Mouse (Mus musculus): ENCODE measurements around the gene Mfn1. TPM values are rescaled to one million over a fixed set of nuclear protein-coding genes. Genes with fewer than 3 reads are reported as not detected.

The Mfn1 gene
- polyA plus RNA-seq, 1 experiment from 2014 or later = 35.9 TPM

GRCm38 (mm10) chr3:32494387-32495087 lies 34.7 kb upstream of the Mfn1 start:
- H3K27me3 ChIP-seq (ENCODE audit: control insufficient read depth, insufficient read depth, low read length) = no peaks in the 10 kb centered on the region
- H3K4me3 ChIP-seq (ENCODE audit: low read depth, low read length) = no peak overlapping the region
- H3K4me2 ChIP-seq (ENCODE audit: low read depth, low read length, severe bottlenecking) = no peak overlapping the region
- no peak overlapping the region for H3K9ac ChIP-seq (ENCODE audit: low read length)
- DNase-seq (ENCODE audit: low spot score) = no peak
- H3K27ac ChIP-seq (ENCODE audit: low read depth, low read length) = no peak overlapping the region
- no peaks in the 10 kb centered on the region for H3K36me3 ChIP-seq (ENCODE audit: control insufficient read depth, insufficient read depth, low read length)
- H3K4me1 ChIP-seq (replicated peaks; ENCODE audit: control insufficient read depth, insufficient read depth, low read length) = no peaks in the 10 kb centered on the region; the same call in 1 of the 2 replicates
- H3K9me3 ChIP-seq (ENCODE audit: control insufficient read depth, low read length) = no peaks in the 10 kb centered on the region
- ATAC-seq (replicated peaks; ENCODE audit: low FRiP score) = no peak
- 85% methylated on average over 8 of the region's 8 CpGs for WGBS

- H3K9me3 ChIP-seq (ENCODE audit: control insufficient read depth, low read length) = no peaks in the 10 kb centered on the region
- ATAC-seq (replicated peaks; ENCODE audit: low FRiP score) (no peak), DNase-seq (ENCODE audit: low spot score) (no peak)
- no peak overlapping the region for H3K4me3 ChIP-seq (ENCODE audit: low read depth, low read length)
- no peak overlapping the region for H3K27ac ChIP-seq (ENCODE audit: low read depth, low read length)
- 56% methylated on average over 8 of the region's 8 CpGs for WGBS
- no peaks in the 10 kb centered on the region for H3K36me3 ChIP-seq (ENCODE audit: control insufficient read depth, insufficient read depth, low read length)
- H3K4me2 ChIP-seq (ENCODE audit: low read depth, low read length, severe bottlenecking) = no peak overlapping the region
- H3K4me1 ChIP-seq (replicated peaks; ENCODE audit: control insufficient read depth, insufficient read depth, low read length) = no peaks in the 10 kb centered on the region; the same call in 1 of the 2 replicates
- no peak overlapping the region for H3K9ac ChIP-seq (ENCODE audit: low read length)
- H3K27me3 ChIP-seq (ENCODE audit: control insufficient read depth, insufficient read depth, low read length) = no peaks in the 10 kb centered on the region
These were observed 34.0 kb upstream of the Mfn1 start for GRCm38 (mm10) chr3:32495088-32495770.

- no peak for ATAC-seq (replicated peaks; ENCODE audit: low FRiP score)
- no peaks in the 10 kb centered on the region for H3K9me3 ChIP-seq (ENCODE audit: control insufficient read depth, low read length)
- no peaks in the 10 kb centered on the region for H3K36me3 ChIP-seq (ENCODE audit: control insufficient read depth, insufficient read depth, low read length)
- H3K27me3 ChIP-seq (ENCODE audit: control insufficient read depth, insufficient read depth, low read length) = no peaks in the 10 kb centered on the region
- no peak overlapping the region for H3K9ac ChIP-seq (ENCODE audit: low read length)
- H3K4me2 ChIP-seq (ENCODE audit: low read depth, low read length, severe bottlenecking) = no peak overlapping the region
- no peak overlapping the region for H3K27ac ChIP-seq (ENCODE audit: low read depth, low read length)
- no peak for DNase-seq (ENCODE audit: low spot score)
- H3K4me1 ChIP-seq (replicated peaks; ENCODE audit: control insufficient read depth, insufficient read depth, low read length) = no peaks in the 10 kb centered on the region; the same call in 1 of the 2 replicates
- no peak overlapping the region for H3K4me3 ChIP-seq (ENCODE audit: low read depth, low read length)
- WGBS = 36% methylated on average over 8 of the region's 8 CpGs
These were observed 33.2 kb upstream of the Mfn1 start for GRCm38 (mm10) chr3:32495856-32496710.

GRCm38 (mm10) chr3:32496711-32497070 lies 32.6 kb upstream of the Mfn1 start:
- no peak for DNase-seq (ENCODE audit: low spot score)
- Histone ChIP-seq H3K9me3 (ENCODE audit: control insufficient read depth, low read length) (no peaks in the 10 kb centered on the region), H3K27me3 (ENCODE audit: control insufficient read depth, insufficient read depth, low read length) (no peaks in the 10 kb centered on the region), H3K4me1 (replicated peaks; ENCODE audit: control insufficient read depth, insufficient read depth, low read length) (no peaks in the 10 kb centered on the region; the same call in 1 of the 2 replicates), H3K4me2 (ENCODE audit: low read depth, low read length, severe bottlenecking) (no peak overlapping the region), H3K9ac (ENCODE audit: low read length) (no peak overlapping the region), H3K4me3 (ENCODE audit: low read depth, low read length) (no peak overlapping the region), H3K27ac (ENCODE audit: low read depth, low read length) (no peak overlapping the region), H3K36me3 (ENCODE audit: control insufficient read depth, insufficient read depth, low read length) (no peaks in the 10 kb centered on the region)
- ATAC-seq (replicated peaks; ENCODE audit: low FRiP score) = no peak
- WGBS = 93% methylated on average over 1 of the region's 1 CpGs

- H3K4me3 ChIP-seq (ENCODE audit: low read depth, low read length) = no peak overlapping the region
- ATAC-seq (replicated peaks; ENCODE audit: low FRiP score) (no peak), DNase-seq (ENCODE audit: low spot score) (no peak)
- no peaks in the 10 kb centered on the region for H3K9me3 ChIP-seq (ENCODE audit: control insufficient read depth, low read length)
- H3K9ac ChIP-seq (ENCODE audit: low read length) = no peak overlapping the region
- H3K27ac ChIP-seq (ENCODE audit: low read depth, low read length) = no peak overlapping the region
- WGBS = 90% methylated on average over 2 of the region's 2 CpGs
- H3K4me2 ChIP-seq (ENCODE audit: low read depth, low read length, severe bottlenecking) = no peak overlapping the region
- H3K4me1 ChIP-seq (replicated peaks; ENCODE audit: control insufficient read depth, insufficient read depth, low read length) = no peaks in the 10 kb centered on the region; the same call in 1 of the 2 replicates
- H3K27me3 ChIP-seq (ENCODE audit: control insufficient read depth, insufficient read depth, low read length) = no peaks in the 10 kb centered on the region
- no peaks in the 10 kb centered on the region for H3K36me3 ChIP-seq (ENCODE audit: control insufficient read depth, insufficient read depth, low read length)
These were observed 28.9 kb upstream of the Mfn1 start for GRCm38 (mm10) chr3:32500346-32500745.

- H3K9ac ChIP-seq (ENCODE audit: low read length) = no peak overlapping the region
These were observed 23.4 kb upstream of the Mfn1 start for GRCm38 (mm10) chr3:32505841-32506240.

GRCm38 (mm10) chr3:32506366-32507225 lies 22.7 kb upstream of the Mfn1 start:
- ATAC-seq (replicated peaks; ENCODE audit: low FRiP score) = no peak
- Histone ChIP-seq H3K4me1 (replicated peaks; ENCODE audit: control insufficient read depth, insufficient read depth, low read length) (no peaks in the 10 kb centered on the region; the same call in 1 of the 2 replicates), H3K36me3 (ENCODE audit: control insufficient read depth, insufficient read depth, low read length) (no peaks in the 10 kb centered on the region), H3K9ac (ENCODE audit: low read length) (no peak overlapping the region), H3K4me2 (ENCODE audit: low read depth, low read length, severe bottlenecking) (no peak overlapping the region), H3K27ac (ENCODE audit: low read depth, low read length) (no peak overlapping the region), H3K4me3 (ENCODE audit: low read depth, low read length) (no peak overlapping the region), H3K9me3 (ENCODE audit: control insufficient read depth, low read length) (no peaks in the 10 kb centered on the region), H3K27me3 (ENCODE audit: control insufficient read depth, insufficient read depth, low read length) (no peaks in the 10 kb centered on the region)
- no peak for DNase-seq (ENCODE audit: low spot score)
- 62% methylated on average over 11 of the region's 11 CpGs for WGBS

More at GRCm38 (mm10) chr3:32505841-32506240, 23.4 kb upstream of the Mfn1 start:
- no peaks in the 10 kb centered on the region for H3K9me3 ChIP-seq (ENCODE audit: control insufficient read depth, low read length)
- no peak for DNase-seq (ENCODE audit: low spot score)
- H3K27me3 ChIP-seq (ENCODE audit: control insufficient read depth, insufficient read depth, low read length) = no peaks in the 10 kb centered on the region
- no peak for ATAC-seq (replicated peaks; ENCODE audit: low FRiP score)
- H3K36me3 ChIP-seq (ENCODE audit: control insufficient read depth, insufficient read depth, low read length) = no peaks in the 10 kb centered on the region
- no peaks in the 10 kb centered on the region; the same call in 1 of the 2 replicates for H3K4me1 ChIP-seq (replicated peaks; ENCODE audit: control insufficient read depth, insufficient read depth, low read length)
- H3K27ac ChIP-seq (ENCODE audit: low read depth, low read length) = no peak overlapping the region
- H3K4me3 ChIP-seq (ENCODE audit: low read depth, low read length) = no peak overlapping the region
- H3K4me2 ChIP-seq (ENCODE audit: low read depth, low read length, severe bottlenecking) = no peak overlapping the region
- 69% methylated on average over 3 of the region's 3 CpGs for WGBS

Data from forebrain, embryonic 11.5 days (tissue).